Mouse (Mus musculus) MEL (cell line): ENCODE results near the gene Trim39. TPM values are rescaled to one million over a fixed set of nuclear protein-coding genes. Genes with fewer than 3 reads are reported as not detected.

Experiments
- DNase-seq: peaks from one replicate; pipeline ENCODE4 v3.0.0; 2011; ENCODE audit warnings: low read depth, low spot score
- H3K27ac ChIP-seq: 2 replicates; pipeline ENCODE4 v1.5.1; 2012; ENCODE audit warnings: low read depth, mild to moderate bottlenecking, control low read depth, low read length, moderate library complexity; ENCODE audit not compliant: control insufficient read depth
- H3K27me3 ChIP-seq, 2 experiments: fragments of 150-350 bp in 1 of 2; sonication (generic) in 1 of 2; 2 replicates each; pipeline ENCODE4 v1.6.1; 2012; ENCODE audit warnings: low read length in 2 of 2, mild to moderate bottlenecking in 2 of 2, improper control_type of control experiment in 1 of 2, moderate library complexity in 1 of 2; ENCODE audit not compliant: insufficient read depth in 2 of 2, control insufficient read depth in 1 of 2
- H3K36me3 ChIP-seq, 2 experiments: 2 replicates each; pipeline ENCODE4 v1.6.1; 2012 to 2014; ENCODE audit warnings: low read length in 2 of 2, improper control_type of control experiment in 1 of 2, inconsistent platforms in 1 of 2, mild to moderate bottlenecking in 1 of 2; ENCODE audit not compliant: insufficient read depth in 2 of 2, control insufficient read depth in 1 of 2
- H3K4me1 ChIP-seq, 2 experiments: fragments of 150-350 bp in 1 of 2; sonication (generic) in 1 of 2; 2 replicates each; pipeline ENCODE4 v1.6.1; 2012; ENCODE audit warnings: low read length in 2 of 2, improper control_type of control experiment in 1 of 2, mild to moderate bottlenecking in 1 of 2; ENCODE audit not compliant: insufficient read depth in 2 of 2, control insufficient read depth in 1 of 2
- H3K4me3 ChIP-seq, 2 experiments: fragments of 150-350 bp in 1 of 2; sonication (generic) in 1 of 2; 2 replicates each; pipeline ENCODE4 v1.5.1; 2012; ENCODE audit warnings: low read depth in 2 of 2, low read length in 2 of 2, mild to moderate bottlenecking in 2 of 2, moderate library complexity in 2 of 2, control low read depth in 1 of 2, improper control_type of control experiment in 1 of 2; ENCODE audit not compliant: control insufficient read depth in 1 of 2, insufficient read depth in 1 of 2
- H3K79me2 ChIP-seq: 2 replicates; pipeline ENCODE4 v1.6.1; 2012; ENCODE audit warnings: mild to moderate bottlenecking, low read length, moderate library complexity; ENCODE audit not compliant: control insufficient read depth, poor library complexity, insufficient read depth
- H3K9ac ChIP-seq: 2 replicates; pipeline ENCODE4 v1.6.1; 2012; ENCODE audit warnings: low read depth, mild to moderate bottlenecking, control low read depth, low read length, moderate library complexity; ENCODE audit not compliant: control insufficient read depth, poor library complexity, severe bottlenecking
- H3K9me3 ChIP-seq: fragments of 150-350 bp; sonication (generic); replicated peaks from 2 replicates; pipeline ENCODE4 v1.6.1; 2012; ENCODE audit warnings: mild to moderate bottlenecking, low read length, improper control_type of control experiment, moderate library complexity; ENCODE audit not compliant: insufficient read depth
- BHLHE40 ChIP-seq: IDR thresholded peaks from 2 replicates; pipeline ENCODE4 v1.6.1; 2012; ENCODE audit warnings: low read depth, mild to moderate bottlenecking, inconsistent platforms, low read length, improper control_type of control experiment, borderline replicate concordance
- CHD1 ChIP-seq: IDR thresholded peaks from 2 replicates; pipeline ENCODE4 v1.6.1; 2012; ENCODE audit warnings: low read depth, mild to moderate bottlenecking, inconsistent platforms, low read length, improper control_type of control experiment
- CHD2 ChIP-seq: IDR thresholded peaks from 2 replicates; pipeline ENCODE4 v1.6.1; 2011; ENCODE audit warnings: low read length, improper control_type of control experiment
- CTCF ChIP-seq, 3 experiments: IDR thresholded peaks in 2 of 3; conservative IDR thresholded peaks in 1 of 3; 2 replicates each; pipeline ENCODE4 v1.5.1; 2011 to 2012; ENCODE audit warnings: low read length in 3 of 3, low read depth in 2 of 3, mild to moderate bottlenecking in 2 of 3, improper control_type of control experiment in 1 of 3, inconsistent platforms in 1 of 3, mixed read lengths in 1 of 3, moderate library complexity in 1 of 3; ENCODE audit not compliant: control insufficient read depth in 1 of 3, insufficient read depth in 1 of 3, poor library complexity in 1 of 3, severe bottlenecking in 1 of 3
- E2F4 ChIP-seq: IDR thresholded peaks from 2 replicates; pipeline ENCODE4 v1.6.1; 2011; ENCODE audit warnings: low read depth, low read length, improper control_type of control experiment, borderline replicate concordance
- ELF1 ChIP-seq: IDR thresholded peaks from 2 replicates; pipeline ENCODE4 v1.6.1; 2014; ENCODE audit warnings: low read depth, mild to moderate bottlenecking, inconsistent platforms, low read length, improper control_type of control experiment, moderate library complexity
- GABPA ChIP-seq: IDR thresholded peaks from 2 replicates; pipeline ENCODE4 v1.6.1; 2012; ENCODE audit warnings: low read depth, mild to moderate bottlenecking, inconsistent platforms, low read length, improper control_type of control experiment, moderate library complexity
- HCFC1 ChIP-seq: IDR thresholded peaks from 2 replicates; pipeline ENCODE4 v1.6.1; 2012; ENCODE audit warnings: low read depth, mild to moderate bottlenecking, inconsistent platforms, low read length, improper control_type of control experiment, moderate library complexity
- MAX ChIP-seq: IDR thresholded peaks from 2 replicates; pipeline ENCODE4 v1.6.1; 2011; ENCODE audit warnings: low read length, improper control_type of control experiment
- MXI1 ChIP-seq: IDR thresholded peaks from 2 replicates; pipeline ENCODE4 v1.6.1; 2011; ENCODE audit warnings: mild to moderate bottlenecking, low read depth, low read length, improper control_type of control experiment
- MYB ChIP-seq: IDR thresholded peaks from 2 replicates; pipeline ENCODE4 v1.6.1; 2011; ENCODE audit warnings: mild to moderate bottlenecking, low read depth, low read length, improper control_type of control experiment
- MYC ChIP-seq: IDR thresholded peaks from 2 replicates; pipeline ENCODE4 v1.6.1; 2011; ENCODE audit warnings: low read depth, mild to moderate bottlenecking, low read length, improper control_type of control experiment, moderate library complexity
- NELFE ChIP-seq: IDR thresholded peaks from 2 replicates; pipeline ENCODE4 v1.6.1; 2011; ENCODE audit warnings: low read depth, low read length, improper control_type of control experiment
- POLR2AphosphoS2 ChIP-seq: IDR thresholded peaks from 2 replicates; pipeline ENCODE4 v1.6.1; 2011; ENCODE audit warnings: low read length, improper control_type of control experiment
- POLR2AphosphoS5 ChIP-seq: IDR thresholded peaks from 2 replicates; pipeline ENCODE4 v1.6.1; 2012; ENCODE audit warnings: low read depth, borderline replicate concordance, mild to moderate bottlenecking, inconsistent platforms, low read length, moderate library complexity, mixed read lengths
- RAD21 ChIP-seq: IDR thresholded peaks from 2 replicates; pipeline ENCODE4 v1.6.1; 2011; ENCODE audit warnings: mild to moderate bottlenecking, low read depth, low read length, improper control_type of control experiment
- SMC3 ChIP-seq: IDR thresholded peaks from 2 replicates; pipeline ENCODE4 v1.6.1; 2011; ENCODE audit warnings: low read depth, low read length, improper control_type of control experiment
- TAL1 ChIP-seq: IDR thresholded peaks from 2 replicates; pipeline ENCODE4 v1.6.1; 2012; ENCODE audit warnings: mild to moderate bottlenecking, inconsistent platforms, low read length, moderate library complexity, mixed read lengths
- TBP ChIP-seq: IDR thresholded peaks from 2 replicates; pipeline ENCODE4 v1.8.0; 2011; ENCODE audit warnings: low read depth, low read length, improper control_type of control experiment
- TCF12 ChIP-seq: IDR thresholded peaks from 2 replicates; pipeline ENCODE4 v1.6.1; 2014; ENCODE audit warnings: low read depth, mild to moderate bottlenecking, inconsistent platforms, low read length, improper control_type of control experiment, moderate library complexity
- UBTF ChIP-seq: IDR thresholded peaks from 2 replicates; pipeline ENCODE4 v1.6.1; 2012; ENCODE audit warnings: low read depth, mild to moderate bottlenecking, inconsistent platforms, low read length, improper control_type of control experiment, moderate library complexity, borderline replicate concordance; ENCODE audit not compliant: insufficient read depth
- USF2 ChIP-seq, 2 experiments: IDR thresholded peaks; 2 replicates each; pipeline ENCODE4 v1.6.1; 2011 to 2012; ENCODE audit warnings: improper control_type of control experiment in 2 of 2, low read length in 2 of 2, borderline replicate concordance in 1 of 2, inconsistent platforms in 1 of 2, low read depth in 1 of 2, mild to moderate bottlenecking in 1 of 2; ENCODE audit not compliant: insufficient read depth in 1 of 2
- ZC3H11A ChIP-seq: IDR thresholded peaks from 2 replicates; pipeline ENCODE4 v1.6.1; 2012; ENCODE audit warnings: low read depth, mild to moderate bottlenecking, inconsistent platforms, low read length, improper control_type of control experiment
- ZMIZ1 ChIP-seq: IDR thresholded peaks from 2 replicates; pipeline ENCODE4 v1.6.1; 2012; ENCODE audit warnings: low read depth, mild to moderate bottlenecking, inconsistent platforms, low read length, improper control_type of control experiment, moderate library complexity
- polyA plus RNA-seq, 2 experiments: library from polyadenylated mRNA; stranded (reverse) in 1 of 2; unstranded in 1 of 2; fragments of >175 nt in 1 of 2; fragments of >200 nt in 1 of 2; gene quantifications; 2 replicates each; pipeline versions ENCODE4 v1.2.1 to v1.2.4; 2012; ENCODE audit warnings: low replicate concordance in 2 of 2, low read depth in 1 of 2; ENCODE audit not compliant: insufficient read length in 2 of 2, insufficient read depth in 1 of 2, missing spikeins in 1 of 2
- total RNA-seq: library from RNA; depleted of rRNA; stranded (reverse); fragments of 300-350 nt; gene quantifications from 2 replicates; pipeline ENCODE4 v1.2.3, GENCODE M21; 2012

Trim39 gene
- total and polyA plus RNA-seq, 3 experiments, result 13.5 to 16.0 TPM; not detected in 1

- no peaks in the 10 kb centered on the region for H3K27me3 ChIP-seq
- peaks cover 4 to 24% of the 10 kb centered on the region in 2 experiments for H3K36me3 ChIP-seq
- no peaks in the 10 kb centered on the region for H3K9me3 ChIP-seq
- H3K27ac ChIP-seq, result no peak overlapping the region
- H3K4me3 ChIP-seq, result no peak overlapping the region
- DNase-seq, result no peak
- TF ChIP-seq UBTF (no peak), GABPA (no peak), RAD21 (no peak), HCFC1 (no peak), POLR2AphosphoS2 (no peak), TBP (no peak), TAL1 (no peak), TCF12 (no peak), USF2 (IDR thresholded peaks at IDR 0.05; ENCODE audit: borderline replicate concordance in 1 of 2, insufficient read depth in 1 of 2, low read depth in 1 of 2, low read length in 2 of 2) (no peak), E2F4 (no peak), SMC3 (no peak), MXI1 (no peak), ELF1 (no peak), BHLHE40 (no peak), POLR2AphosphoS5 (no peak), CTCF (IDR thresholded peaks at IDR 0.05 in 2 of 3, conservative IDR thresholded peaks at IDR 0.05 in 1 of 3; ENCODE audit: control insufficient read depth in 1 of 3, insufficient read depth in 1 of 3, low read depth in 2 of 3, low read length in 3 of 3, poor library complexity in 1 of 3, severe bottlenecking in 1 of 3) (no peak), ZMIZ1 (no peak)
- H3K4me1 ChIP-seq, result peaks cover 0 to 21% of the 10 kb centered on the region in 2 experiments; a peak in 2 of 4 replicates
- peaks cover 44% of the 10 kb centered on the region for H3K79me2 ChIP-seq
- H3K9ac ChIP-seq, result no peak overlapping the region
These were observed 2.7 kb upstream of the Trim39 start for GRCm38 (mm10) chr17:36274776-36275175.

GRCm38 (mm10) chr17:36273796-36274195, 1.7 kb upstream of the Trim39 start:
- no peak for DNase-seq
- no peak overlapping the region for H3K4me3 ChIP-seq
- no peaks in the 10 kb centered on the region for H3K9me3 ChIP-seq
- TF ChIP-seq TAL1 (no peak), UBTF (no peak), GABPA (no peak), CHD2 (no peak), MAX (no peak), MYC (no peak), CHD1 (no peak), ZC3H11A (no peak), MYB (no peak), NELFE (no peak), CTCF (IDR thresholded peaks at IDR 0.05 in 2 of 3, conservative IDR thresholded peaks at IDR 0.05 in 1 of 3; ENCODE audit: control insufficient read depth in 1 of 3, insufficient read depth in 1 of 3, low read depth in 2 of 3, low read length in 3 of 3, poor library complexity in 1 of 3, severe bottlenecking in 1 of 3) (no peak), HCFC1 (no peak), POLR2AphosphoS2 (no peak)
- no peaks in the 10 kb centered on the region for H3K27me3 ChIP-seq
- H3K79me2 ChIP-seq, result peaks cover 45% of the 10 kb centered on the region
- H3K36me3 ChIP-seq, result peaks cover 4 to 25% of the 10 kb centered on the region in 2 experiments
- peaks cover 0 to 22% of the 10 kb centered on the region in 2 experiments; a peak in 2 of 4 replicates for H3K4me1 ChIP-seq
- H3K27ac ChIP-seq, result no peak overlapping the region
- H3K9ac ChIP-seq, result no peak overlapping the region
